Mouse (Mus musculus): Measurements from ENCODE around the gene Itga2b.

Gene Itga2b

DNA sequence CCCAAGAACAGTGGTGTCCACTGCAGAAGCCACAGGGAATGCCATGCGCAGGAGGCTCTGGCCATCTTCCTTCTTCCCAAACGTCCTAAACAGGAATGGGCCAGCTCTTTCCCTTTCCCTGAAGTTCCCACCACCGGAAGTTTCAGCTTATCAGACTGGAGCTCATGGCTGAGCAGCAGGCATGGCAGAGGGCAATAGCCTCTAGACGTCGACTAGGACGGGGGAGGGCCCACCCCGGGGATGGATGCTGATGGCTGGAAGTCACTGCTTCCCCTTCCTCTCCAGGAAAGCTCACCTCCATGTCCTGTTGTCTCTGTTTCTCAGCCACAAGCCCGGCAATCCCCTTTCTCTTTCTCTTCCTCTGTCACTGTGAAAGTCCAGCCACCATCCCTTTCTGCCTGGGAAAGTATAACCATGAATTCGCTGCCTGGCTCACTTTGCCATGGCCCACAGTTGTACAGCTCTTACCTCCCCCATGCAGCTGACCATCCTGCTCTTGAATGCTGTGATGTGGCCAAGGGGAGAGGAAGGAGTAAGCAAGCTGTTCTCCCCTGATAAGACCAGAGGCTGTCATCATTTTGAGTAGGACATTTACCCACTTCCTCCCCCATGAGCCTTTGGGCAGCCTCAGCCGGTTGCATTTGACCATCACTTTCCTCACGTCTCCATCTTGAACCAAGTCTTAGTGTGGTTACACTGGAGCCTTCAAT is at the start of gene Itga2b:
Gene Itga2b, minus strand, starts transcription at position 475 of the 710 bp plus-strand sequence.
- DNase-seq: no peak

DNA sequence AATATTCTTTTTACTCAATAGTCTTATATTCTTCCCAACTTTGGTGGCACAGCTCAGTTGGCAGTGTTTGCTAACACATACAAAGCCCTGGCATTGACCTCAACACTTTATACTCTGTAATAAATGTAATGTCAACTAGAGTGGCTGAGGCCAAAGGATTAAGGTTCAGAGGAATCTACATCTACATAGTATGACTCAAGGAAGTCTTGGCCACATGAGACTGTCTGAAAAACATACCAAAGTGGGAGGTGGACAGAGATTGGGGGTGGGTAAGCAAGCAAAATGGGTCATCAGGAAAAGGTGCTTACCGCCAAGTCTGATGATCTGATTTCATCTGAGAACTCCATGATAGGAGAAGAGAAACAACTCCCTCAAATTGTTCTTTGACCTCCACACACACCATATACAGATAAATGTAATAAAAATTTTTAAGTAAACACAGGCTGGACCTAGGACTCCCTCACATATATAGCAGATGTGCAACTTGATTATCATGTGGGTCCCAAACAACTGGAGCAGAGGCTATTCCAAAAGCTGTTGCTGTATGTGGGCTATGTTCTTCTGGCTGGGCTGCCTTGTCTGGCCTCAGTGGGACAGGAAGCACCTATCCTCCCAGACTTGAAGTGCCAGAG is 45.0 kb upstream of the Itga2b start:
- no peak for DNase-seq

DNA sequence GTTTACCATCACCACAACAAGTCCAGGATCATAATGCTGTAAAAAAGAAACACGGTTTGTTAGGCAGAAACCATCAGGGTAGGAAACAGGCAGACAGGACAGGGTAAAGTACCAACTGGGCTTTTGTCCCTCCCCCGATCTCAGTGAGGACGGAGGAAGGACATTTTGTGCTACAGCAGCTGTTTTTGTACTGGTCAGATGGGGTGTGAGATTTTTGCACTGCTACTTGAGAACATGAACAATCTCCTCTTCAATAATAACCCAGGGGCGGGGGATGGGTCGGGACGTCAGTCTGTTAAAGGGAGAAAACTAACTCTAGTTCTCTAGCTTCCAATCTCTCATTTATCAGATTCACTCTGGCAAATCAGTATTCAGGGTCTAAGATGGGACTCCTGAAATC is 40.3 kb upstream of the Itga2b start:
- DNase-seq: no peak

DNA sequence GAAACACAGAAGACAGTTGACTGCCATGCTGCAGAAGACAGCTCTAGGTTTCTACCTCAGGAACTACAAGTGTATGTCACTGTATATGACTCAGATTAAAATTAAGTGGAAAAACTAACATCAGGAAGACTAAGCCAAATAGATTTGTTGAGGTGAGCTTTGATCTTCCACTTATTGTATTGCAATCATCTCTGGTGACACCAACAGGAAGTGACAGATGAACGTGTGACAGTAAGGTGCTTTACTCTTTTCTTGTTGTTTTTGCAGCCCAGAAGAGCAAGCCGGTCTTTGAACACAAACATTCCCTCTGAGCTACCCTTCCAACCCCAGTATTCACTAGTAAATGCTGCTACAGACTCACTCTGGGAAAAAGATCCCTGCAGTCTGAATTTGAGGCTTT is 26.8 kb upstream of the Itga2b start:
- DNase-seq: no peak

DNA sequence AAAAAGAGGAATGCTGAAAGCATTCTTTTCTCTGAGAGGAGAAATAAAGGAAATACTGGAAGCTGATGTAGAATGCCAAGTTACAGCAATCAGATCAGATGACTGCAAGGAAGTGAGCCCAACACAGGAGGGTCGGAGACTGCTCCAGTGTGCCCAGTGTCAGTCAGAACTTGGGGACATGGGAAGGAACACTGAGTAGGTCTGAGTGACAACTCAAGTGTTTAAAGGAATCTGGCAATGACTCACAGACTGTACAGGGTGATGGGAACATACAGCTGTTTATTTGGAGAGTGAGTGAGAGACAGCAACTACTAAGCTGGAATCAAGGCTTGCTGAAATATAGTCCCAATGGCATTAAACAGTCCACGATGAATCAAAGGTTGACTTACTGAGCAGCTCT is 26.3 kb upstream of the Itga2b start:
- no peak for DNase-seq

GRCm38 (mm10) chr11:102495742-102496141 is 25.8 kb upstream of the Itga2b start:
- DNase-seq: no peak

DNA sequence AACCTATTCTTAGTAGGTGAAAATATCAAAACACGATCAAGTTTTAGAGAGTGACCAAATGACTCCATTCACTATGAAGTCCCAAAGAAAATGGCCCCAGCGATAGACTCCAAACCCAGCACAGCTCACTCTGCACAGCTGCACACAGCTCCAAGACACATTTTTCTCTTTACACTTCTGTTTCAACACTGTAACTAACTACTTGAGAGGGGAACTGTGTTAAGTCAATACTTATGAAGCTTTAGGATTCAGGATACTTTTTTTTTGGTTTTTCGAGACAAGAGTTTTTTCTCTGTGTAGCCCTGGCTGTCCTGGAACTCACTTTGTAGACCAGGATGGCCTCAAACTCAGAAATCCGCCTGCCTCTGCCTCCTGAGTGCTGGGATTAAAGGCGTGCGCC is 25.2 kb upstream of the Itga2b start:
- no peak for DNase-seq

- no peak for DNase-seq
Measured at GRCm38 (mm10) chr11:102494063-102494650, 24.2 kb upstream of the Itga2b start.

- no peak for DNase-seq
Measured at GRCm38 (mm10) chr11:102493241-102493640, 23.3 kb upstream of the Itga2b start.

- no peak for DNase-seq
Measured at GRCm38 (mm10) chr11:102487901-102488300, 18.0 kb upstream of the Itga2b start.

GRCm38 (mm10) chr11:102486733-102487386 is 16.9 kb upstream of the Itga2b start:
- DNase-seq: no peak

DNA sequence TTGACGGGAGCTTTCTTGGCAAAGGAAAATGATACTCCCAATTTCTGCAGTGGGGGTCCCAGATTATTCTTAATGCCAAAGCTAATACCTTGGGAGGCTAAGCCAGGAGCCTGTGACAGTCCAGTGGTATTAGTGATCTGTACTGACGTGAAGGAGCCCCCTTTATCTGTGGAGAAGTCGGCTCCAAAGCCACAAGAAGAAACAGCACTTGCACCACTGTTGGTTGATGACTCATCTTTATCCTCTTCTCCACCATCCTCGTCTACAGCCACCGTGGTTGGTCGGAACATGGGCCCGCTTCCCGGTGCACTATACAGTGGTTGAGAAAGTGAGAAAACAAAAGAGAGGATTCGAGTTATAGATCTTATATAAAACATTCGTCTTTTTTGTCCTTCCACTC is 11.9 kb upstream of the Itga2b start:
- DNase-seq: no peak

DNA sequence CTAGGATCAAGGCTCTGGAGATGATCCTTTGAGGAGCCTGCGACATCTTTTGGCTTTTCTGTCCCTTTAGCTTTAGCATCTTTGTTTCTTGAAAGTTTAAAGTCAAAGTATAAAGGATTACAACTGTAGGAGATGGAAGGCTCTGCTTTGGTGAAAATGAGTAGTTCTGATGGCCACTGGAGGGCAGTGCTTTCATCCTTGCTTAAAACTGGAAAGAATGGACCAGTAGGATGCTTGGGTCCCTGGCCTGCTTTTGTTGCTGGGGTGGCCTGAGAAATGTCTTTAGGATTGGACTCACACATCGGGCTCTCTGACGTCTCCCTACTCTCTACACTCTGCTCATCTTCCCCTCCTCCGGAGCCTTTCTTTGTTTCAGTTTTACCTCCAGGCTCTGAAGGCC is 11.0 kb upstream of the Itga2b start:
- no peak for DNase-seq

DNA sequence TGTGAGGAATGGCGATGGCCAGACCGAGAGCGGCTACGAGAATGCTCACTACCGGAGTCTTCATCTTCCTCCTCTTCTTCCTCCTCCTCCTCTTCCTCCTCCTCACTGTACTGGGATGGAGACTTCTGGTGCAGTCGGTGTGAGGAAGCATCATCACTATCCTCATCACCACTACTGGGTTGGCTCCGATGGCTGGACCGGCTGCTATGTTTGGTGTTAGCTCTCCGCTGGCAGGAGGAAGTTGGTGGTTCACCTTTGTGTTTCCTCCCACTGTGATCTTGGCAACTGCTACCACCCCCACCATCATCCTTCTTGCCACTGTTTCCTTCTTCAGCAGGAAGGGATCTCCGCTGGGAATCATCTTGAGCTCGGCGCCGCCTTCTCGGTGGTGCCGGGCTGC is 10.2 kb upstream of the Itga2b start:
- DNase-seq: no peak

DNA sequence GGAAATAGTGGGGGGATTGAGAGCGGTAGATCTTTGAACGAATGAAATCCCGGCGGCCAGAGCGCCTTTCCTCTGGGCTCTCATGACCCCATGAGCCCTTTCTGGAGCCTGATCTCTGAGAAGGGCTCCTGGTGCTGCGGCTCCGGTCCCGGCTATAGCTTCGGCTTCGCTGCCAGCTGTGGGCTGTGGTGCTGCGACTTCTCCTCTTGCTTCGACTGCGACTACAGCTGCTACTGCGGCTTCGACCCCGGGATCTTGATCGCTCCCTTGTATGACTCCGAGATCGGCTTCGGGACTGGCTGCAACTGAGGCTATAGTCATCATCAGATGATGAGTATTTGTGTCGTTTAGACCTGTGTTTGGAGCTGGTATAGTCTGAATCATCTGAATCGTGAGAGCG is 9.7 kb upstream of the Itga2b start:
- no peak for DNase-seq

- DNase-seq: no peak
Measured at GRCm38 (mm10) chr11:102478671-102479070, 8.7 kb upstream of the Itga2b start.

DNA sequence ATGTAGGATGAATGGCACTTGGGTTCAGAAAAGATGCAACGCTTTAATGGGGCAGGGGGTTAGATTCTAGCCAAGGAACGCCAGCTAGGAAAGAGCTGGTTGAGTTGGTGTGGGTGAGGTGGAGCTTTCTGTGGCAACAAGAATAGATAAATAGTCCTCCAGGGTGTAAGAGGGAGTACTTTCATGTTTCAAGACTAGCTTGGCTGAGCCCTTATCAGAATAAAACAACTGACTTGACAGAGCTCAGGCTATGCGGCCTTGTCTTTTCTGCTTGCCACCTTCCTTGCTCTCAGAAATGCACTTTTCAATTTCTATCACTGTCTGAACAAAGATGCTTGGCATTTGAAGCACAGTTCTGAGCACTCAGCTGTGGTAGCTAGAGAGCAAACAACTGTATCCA is 5.1 kb upstream of the Itga2b start:
- no peak for DNase-seq

DNA sequence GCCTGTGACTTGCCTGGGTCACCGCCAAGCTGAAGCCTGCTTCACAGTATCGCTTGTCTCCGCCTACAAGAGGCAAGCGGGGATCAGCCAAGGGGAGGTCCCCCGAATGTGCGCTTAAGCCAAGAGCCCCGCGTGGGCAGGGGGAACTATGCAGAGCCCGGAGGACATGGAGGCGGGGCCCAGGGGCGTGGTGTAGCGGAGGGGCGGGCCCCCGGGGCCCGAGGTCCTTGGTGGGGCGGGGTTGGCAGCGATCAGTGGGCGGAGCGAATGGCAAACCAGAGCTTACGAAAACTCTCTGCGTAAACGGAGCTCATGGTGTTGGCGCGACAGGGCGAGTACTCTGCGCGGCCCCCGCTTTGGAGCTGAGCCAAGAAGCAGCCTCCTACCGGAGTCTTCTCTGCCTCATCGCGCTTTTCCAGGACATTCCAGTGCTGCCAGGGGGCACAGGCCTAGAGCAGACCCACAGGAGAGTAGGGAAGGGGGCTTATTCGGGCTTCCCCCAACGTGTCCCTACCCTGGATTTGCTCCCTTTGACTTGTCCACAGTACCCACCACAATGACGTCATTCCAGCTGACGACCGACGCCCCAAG is 2.8 kb downstream of the Itga2b start:
- DNase-seq: peak; percentile 87 to 94

- DNase-seq: no peak
Measured at GRCm38 (mm10) chr11:102465713-102466436, 4.0 kb downstream of the Itga2b start.

GRCm38 (mm10) chr11:102464901-102465300 is 5.0 kb downstream of the Itga2b start:
- DNase-seq: no peak

- DNase-seq: no peak
Measured at GRCm38 (mm10) chr11:102461764-102462163, 8.2 kb downstream of the Itga2b start.

GRCm38 (mm10) chr11:102460541-102460940 is 9.4 kb downstream of the Itga2b start:
- no peak for DNase-seq
